Mouse (Mus musculus) left cerebral cortex, adult 11 months (tissue): ENCODE data around the gene Slc6a13.

Experiments used
- DNase-seq: peaks from one replicate; pipeline ENCODE4 v3.0.0; 2022; ENCODE audit warnings: low spot score

Slc6a13 gene

DNA sequence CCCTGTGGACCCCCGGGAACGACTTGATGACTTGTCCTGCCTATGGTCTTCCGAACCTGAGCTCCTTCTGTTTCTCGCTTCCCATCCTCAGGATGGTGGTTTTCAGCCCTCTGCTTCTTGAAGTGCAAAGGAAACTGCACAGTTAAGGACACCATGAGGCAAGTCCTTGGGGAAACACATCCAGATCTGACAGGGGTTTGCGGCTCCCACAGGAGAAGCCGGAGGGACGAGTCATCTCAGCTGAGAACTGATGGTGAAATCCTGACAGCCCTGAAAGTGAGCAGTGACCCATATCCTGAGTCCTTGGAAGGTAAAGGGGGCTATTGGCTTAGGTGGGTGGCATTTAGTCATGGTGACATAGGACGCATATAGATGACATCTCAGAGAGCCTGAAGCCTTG, 80.5 kb downstream of the Slc6a13 start:
- no peak for DNase-seq

DNA sequence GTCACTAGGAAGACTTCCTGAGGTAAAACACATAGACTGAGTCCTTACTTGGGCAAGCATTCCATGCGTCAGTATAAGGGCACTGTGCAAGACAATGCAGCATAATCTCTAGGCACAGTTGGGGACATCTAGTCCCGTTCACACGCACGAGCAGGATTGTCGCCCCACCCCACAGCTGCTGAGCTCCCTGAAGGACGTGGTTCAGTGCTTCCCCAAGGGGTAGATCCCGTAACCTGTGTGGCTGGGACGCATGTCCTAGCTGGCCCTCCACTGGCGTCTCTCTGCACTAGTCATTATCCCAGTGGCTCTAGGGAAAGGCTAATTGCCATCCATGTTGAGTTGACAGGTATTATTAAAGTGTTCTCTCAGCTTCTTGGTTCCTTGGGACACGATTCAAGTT, 82.0 kb downstream of the Slc6a13 start:
- DNase-seq: no peak

DNA sequence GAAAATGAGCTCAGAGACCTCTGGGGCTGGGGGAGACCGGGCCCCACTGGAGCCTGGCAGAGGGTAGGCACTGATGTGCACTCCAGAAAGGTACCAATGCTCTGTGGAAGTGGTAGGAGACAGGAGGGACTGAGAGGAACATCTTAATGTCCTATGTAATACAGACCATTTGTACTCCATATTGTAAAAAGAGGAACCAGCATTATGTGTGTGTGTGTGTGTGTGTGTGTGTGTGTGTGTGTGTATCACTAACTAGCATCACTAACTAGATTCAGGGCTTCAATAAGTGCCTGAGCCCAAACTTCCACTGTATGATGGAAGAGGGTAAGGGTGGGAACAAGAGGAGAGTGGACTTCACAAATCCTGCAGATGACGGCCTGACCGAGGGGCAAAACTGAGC, 85.4 kb downstream of the Slc6a13 start:
- DNase-seq: no peak
